Mouse (Mus musculus): Measurements from ENCODE around the gene Tspo. TPM values are rescaled to one million over a fixed set of nuclear protein-coding genes. Genes with fewer than 3 reads are reported as not detected.

Tspo gene
- polyA plus RNA-seq, 1 experiment from 2014 or later, result 60.5 TPM

Small RNAs within 50 kb of the gene (microRNA-seq; reads per million reads assigned to microRNA genes)
- gene Gm24575, result not detected

Other genes starting within 250 kb of the Tspo start
- 22.8 and 34.0 TPM in 2 replicates for gene Arfgap3, start 213.3 kb upstream of the Tspo start, polyA plus RNA-seq (2016; fragmentation: Nextera tagmentation; extraction: Ambion mirVana)
- 56.9 and 61.0 TPM in 2 replicates for gene Pacsin2, start 99.0 kb upstream of the Tspo start, polyA plus RNA-seq (2016; fragmentation: Nextera tagmentation; extraction: Ambion mirVana)
- gene Ttll1, start 52.7 kb upstream of the Tspo start, polyA plus RNA-seq (2016; fragmentation: Nextera tagmentation; extraction: Ambion mirVana), result 22.0 and 25.8 TPM in 2 replicates
- gene Bik, start 36.7 kb upstream of the Tspo start, polyA plus RNA-seq (2016; fragmentation: Nextera tagmentation; extraction: Ambion mirVana), result 1.7 and 2.6 TPM in 2 replicates
- 50.8 and 54.1 TPM in 2 replicates for gene Mcat, start 195 bp downstream of the Tspo start, polyA plus RNA-seq (2016; fragmentation: Nextera tagmentation; extraction: Ambion mirVana)
- 63.8 and 71.0 TPM in 2 replicates for gene Ttll12, start 31.6 kb downstream of the Tspo start, polyA plus RNA-seq (2016; fragmentation: Nextera tagmentation; extraction: Ambion mirVana)
- gene Scube1, start 161.4 kb downstream of the Tspo start, polyA plus RNA-seq (2016; fragmentation: Nextera tagmentation; extraction: Ambion mirVana), result 124 TPM in 2 replicates
- 2.4 and 3.8 TPM in 2 replicates for gene Mpped1, start 215.9 kb downstream of the Tspo start, polyA plus RNA-seq (2016; fragmentation: Nextera tagmentation; extraction: Ambion mirVana)